Mouse (Mus musculus): Measurements from ENCODE around the gene Ank2.

GRCm38 (mm10) chr3:127005898-127006673 is 493.1 kb downstream of the Ank2 start:
- no peak for TF ChIP-seq CTCF (IDR thresholded peaks at IDR 0.05; ENCODE audit: insufficient read depth, low read length)
- no peak for TF ChIP-seq POLR2A (IDR thresholded peaks at IDR 0.05; ENCODE audit: borderline replicate concordance, extremely low read depth, low read depth, low read length)
